In genomic region chr17:47594183-47594968, GRCm38 (mm10) we compare ENCODE assay signal across 8 mouse cellular contexts. TPM values are rescaled to one million over a fixed set of nuclear protein-coding genes. Genes with fewer than 3 reads are reported as not detected.
DNase-seq lines count a peak whose midpoint lies in the region; ATAC-seq and TF ChIP-seq lines count a peak whose summit lies in the region.

No protein-coding gene starts in this region.

- TF ChIP-seq CTCF in testis, adult 2 months (IDR thresholded peaks at IDR 0.05; ENCODE audit: control insufficient read depth, insufficient read depth, insufficient replicate concordance, low read depth, low read length), result no peak

- peak overlapping the region; percentile 96 for H3K4me2 ChIP-seq in heart, embryonic 11.5 days

- no peaks in the 10 kb centered on the region for H3K27me3 ChIP-seq in testis, adult 2 months (ENCODE audit: control insufficient read depth, insufficient read depth, low read length)
- no peaks in the 10 kb centered on the region for H3K27me3 ChIP-seq in heart, embryonic 11.5 days (ENCODE audit: control insufficient read depth, insufficient read depth, low read length)

- ATAC-seq in heart, embryonic 11.5 days (replicated peaks; ENCODE audit: insufficient number of reproducible peaks, low FRiP score, low TSS enrichment), result no peak
- ATAC-seq in megakaryocyte progenitor cell, adult 5-6 weeks (replicated peaks; ENCODE audit: poor library complexity), result no peak

- peak overlapping the region; percentile 65 for H3K27ac ChIP-seq in testis, adult 2 months (ENCODE audit: control insufficient read depth, insufficient read depth, low read depth, low read length)
- peak overlapping the region; percentile 97 for H3K27ac ChIP-seq in heart, embryonic 11.5 days (ENCODE audit: low read depth, low read length)

- peaks cover 29% of the 10 kb centered on the region for H3K4me1 ChIP-seq in testis, adult 2 months (ENCODE audit: control insufficient read depth, insufficient read depth, low read length)
- peaks cover 38% of the 10 kb centered on the region for H3K4me1 ChIP-seq in heart, embryonic 11.5 days (ENCODE audit: control insufficient read depth, insufficient read depth, low read length)

- H3K36me3 ChIP-seq in testis, adult 2 months (ENCODE audit: control insufficient read depth, insufficient read depth, low read length), result no peaks in the 10 kb centered on the region
- peaks cover 11% of the 10 kb centered on the region for H3K36me3 ChIP-seq in heart, embryonic 11.5 days (ENCODE audit: control insufficient read depth, insufficient read depth, low read length)

- no peak for TF ChIP-seq POLR2A in testis, adult 2 months (IDR thresholded peaks at IDR 0.05; ENCODE audit: control insufficient read depth, low read depth, low read length)

- no peaks in the 10 kb centered on the region for H3K9me3 ChIP-seq in heart, embryonic 11.5 days (replicated peaks; ENCODE audit: control insufficient read depth, low read length)

- WGBS in heart, embryonic 11.5 days (ENCODE audit: insufficient replicate concordance), result under 1% methylated on average over 37 of the region's 43 CpGs

- DNase-seq in testis, postnatal 14 days (ENCODE audit: low spot score), result no peak
- peak; percentile 35 to 44 for DNase-seq in cerebellum, postnatal 25 days
- peak; percentile 64 for DNase-seq in kidney, adult 9 months
- peak; percentile 66 for DNase-seq in lung, postnatal 10 days
- DNase-seq in spleen, postnatal 4 days (ENCODE audit: low spot score in 2 of 2), result peak; percentile 65 to 80

- H3K9ac ChIP-seq in heart, embryonic 11.5 days (ENCODE audit: low read depth, low read length), result peak overlapping the region; percentile 97

- H3K4me3 ChIP-seq in testis, adult 2 months (ENCODE audit: control insufficient read depth, low read depth, low read length), result peak overlapping the region; percentile 82
- H3K4me3 ChIP-seq in heart, embryonic 11.5 days (ENCODE audit: low read depth, low read length), result peak overlapping the region; percentile 93

RNA-seq across cellular contexts. Expression of gene Bysl, which starts 16.9 kb away (rescaled TPM):
- polyA plus RNA-seq in testis, adult 2 months (2012; rRNA removed), result 16.3 and 17.6 TPM in 2 replicates
- 26.8 TPM in 2 replicates for polyA plus RNA-seq in heart, embryonic 11.5 days (2014; fragmentation: Nextera tagmentation; extraction: Ambion mirVana)
- total RNA-seq in megakaryocyte progenitor cell, adult 5-6 weeks (2015), result 9.8 and 11.6 TPM in 2 replicates
- 15.4 and 16.0 TPM in 2 replicates for total RNA-seq in megakaryocyte progenitor cell, adult 5-6 weeks (2017)

RNA-seq across cellular contexts. Expression of gene Med20, which starts 17.0 kb away (rescaled TPM):
- polyA plus RNA-seq in testis, adult 2 months (2012; rRNA removed), result 13.4 and 17.0 TPM in 2 replicates
- polyA plus RNA-seq in heart, embryonic 11.5 days (2014; fragmentation: Nextera tagmentation; extraction: Ambion mirVana), result 30.3 and 36.4 TPM in 2 replicates
- 20.4 and 23.8 TPM in 2 replicates for total RNA-seq in megakaryocyte progenitor cell, adult 5-6 weeks (2015)
- 37.7 and 40.7 TPM in 2 replicates for total RNA-seq in megakaryocyte progenitor cell, adult 5-6 weeks (2017)

RNA-seq across cellular contexts. Expression of gene Gm20517, which starts 17.0 kb away (rescaled TPM):
- 20.6 and 25.0 TPM in 2 replicates for polyA plus RNA-seq in testis, adult 2 months (2012; rRNA removed)
- polyA plus RNA-seq in heart, embryonic 11.5 days (2014; fragmentation: Nextera tagmentation; extraction: Ambion mirVana), result 1.6 and 1.8 TPM in 2 replicates
- 0.56 and 2.2 TPM in 2 replicates for total RNA-seq in megakaryocyte progenitor cell, adult 5-6 weeks (2015)
- total RNA-seq in megakaryocyte progenitor cell, adult 5-6 weeks (2017), result 3.4 and 3.6 TPM in 2 replicates

RNA-seq across cellular contexts. Expression of gene Usp49, which starts 36.1 kb away (rescaled TPM):
- 67.0 and 80.5 TPM in 2 replicates for polyA plus RNA-seq in testis, adult 2 months (2012; rRNA removed)
- 2.7 and 3.7 TPM in 2 replicates for polyA plus RNA-seq in heart, embryonic 11.5 days (2014; fragmentation: Nextera tagmentation; extraction: Ambion mirVana)
- total RNA-seq in megakaryocyte progenitor cell, adult 5-6 weeks (2015), result 4.8 and 5.9 TPM in 2 replicates
- total RNA-seq in megakaryocyte progenitor cell, adult 5-6 weeks (2017), result 4.5 and 6.4 TPM in 2 replicates
